8 mouse cellular contexts compared by ENCODE assay signal in the genomic region with DNA sequence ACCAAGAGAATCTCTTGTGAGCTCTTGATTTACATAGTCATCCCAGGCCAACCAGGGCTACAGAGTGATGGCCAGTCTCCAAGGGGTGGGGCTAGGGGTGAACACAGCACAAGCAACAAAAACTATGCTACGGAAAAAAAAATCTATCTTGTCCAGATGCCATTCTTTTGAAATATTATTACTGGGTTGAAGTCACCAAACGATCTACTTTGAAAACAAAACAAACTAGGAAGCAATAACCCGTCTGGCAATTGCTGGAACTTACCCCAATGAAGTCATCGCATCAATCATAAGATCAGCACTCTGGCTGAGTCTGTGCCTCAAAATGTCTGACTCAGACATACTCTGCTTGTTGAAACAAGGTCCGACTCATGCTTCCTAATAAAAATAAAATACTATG. TPM values are rescaled to one million over a fixed set of nuclear protein-coding genes. Genes with fewer than 3 reads are reported as not detected.
A peak's percentile ranks its signal among the peaks of the same experiment; 100 is the strongest.
DNase-seq lines count a peak whose midpoint lies in the region; ATAC-seq and TF ChIP-seq lines count a peak whose summit lies in the region.

No protein-coding gene starts in this region.

- no peak for TF ChIP-seq CTCF in G1E (IDR thresholded peaks at IDR 0.05; ENCODE audit: low read depth, low read length)
- TF ChIP-seq CTCF in bone marrow macrophage, adult 2 months (IDR thresholded peaks at IDR 0.05; ENCODE audit: low read depth, low read length), result no peak
- no peak for TF ChIP-seq CTCF in heart, postnatal 0 days (IDR thresholded peaks at IDR 0.05; ENCODE audit: low read depth)
- TF ChIP-seq CTCF in liver, postnatal 0 days (IDR thresholded peaks at IDR 0.05; ENCODE audit: low read depth), result no peak

- 6% methylated on average over 5 of the region's 5 CpGs for WGBS in heart, postnatal 0 days
- WGBS in liver, postnatal 0 days (ENCODE audit: insufficient replicate concordance), result 10% methylated on average over 5 of the region's 5 CpGs
- 13% methylated on average over 5 of the region's 5 CpGs for WGBS in neural tube, embryonic 14.5 days

- H3K4me2 ChIP-seq in heart, postnatal 0 days (ENCODE audit: low read depth, low read length), result peak overlapping the region; percentile 94
- peak overlapping the region; percentile 94 for H3K4me2 ChIP-seq in liver, postnatal 0 days (ENCODE audit: low read depth, low read length)
- peak overlapping the region; percentile 99 for H3K4me2 ChIP-seq in neural tube, embryonic 14.5 days (ENCODE audit: low read depth, low read length)

- no peaks in the 10 kb centered on the region for H3K9me3 ChIP-seq in G1E (replicated peaks)
- no peaks in the 10 kb centered on the region for H3K9me3 ChIP-seq in heart, postnatal 0 days (replicated peaks; ENCODE audit: control insufficient read depth, low read length)
- no peaks in the 10 kb centered on the region for H3K9me3 ChIP-seq in liver, postnatal 0 days (ENCODE audit: low read length)
- H3K9me3 ChIP-seq in neural tube, embryonic 14.5 days (ENCODE audit: control insufficient read depth, low read length), result no peaks in the 10 kb centered on the region

- no peak for ATAC-seq in G1E (ENCODE audit: extremely low read depth, insufficient number of reproducible peaks, low FRiP score, poor library complexity, severe bottlenecking)
- ATAC-seq in heart, postnatal 0 days (ENCODE audit: insufficient read depth, low read depth), result peak; percentile 34; the same call in 1 of the 2 replicates
- peak; percentile 23 for ATAC-seq in liver, postnatal 0 days
- ATAC-seq in neural tube, embryonic 14.5 days (ENCODE audit: low read depth), result no peak
- ATAC-seq in inflammation-experienced regulatory T-cells, adult 6 months, result no peak

- H3K9ac ChIP-seq in heart, postnatal 0 days (replicated peaks; ENCODE audit: low read depth, low read length), result peak overlapping the region; percentile 92
- peak overlapping the region; percentile 87 for H3K9ac ChIP-seq in liver, postnatal 0 days (replicated peaks)
- peak overlapping the region; percentile 95 for H3K9ac ChIP-seq in neural tube, embryonic 14.5 days (replicated peaks; ENCODE audit: low read depth, low read length)

- TF ChIP-seq POLR2A in bone marrow macrophage, adult 2 months (IDR thresholded peaks at IDR 0.05; ENCODE audit: borderline replicate concordance, low read depth, low read length), result no peak

- no peak; the same call in 1 of the 2 replicates for TF ChIP-seq EP300 in heart, postnatal 0 days (IDR thresholded peaks at IDR 0.05; ENCODE audit: low read depth)
- TF ChIP-seq EP300 in liver, postnatal 0 days (IDR thresholded peaks at IDR 0.05; ENCODE audit: low read depth), result no peak

- peaks cover 25% of the 10 kb centered on the region for H3K4me1 ChIP-seq in G1E (ENCODE audit: insufficient read depth, low read depth, low read length)
- peaks cover 7% of the 10 kb centered on the region for H3K4me1 ChIP-seq in bone marrow macrophage, adult 2 months (ENCODE audit: control insufficient read depth, insufficient read depth, low read length)
- peaks cover 22% of the 10 kb centered on the region for H3K4me1 ChIP-seq in heart, postnatal 0 days (ENCODE audit: control insufficient read depth, insufficient read depth)
- peaks cover 22% of the 10 kb centered on the region for H3K4me1 ChIP-seq in liver, postnatal 0 days (ENCODE audit: insufficient read depth)
- H3K4me1 ChIP-seq in neural tube, embryonic 14.5 days (ENCODE audit: control insufficient read depth, insufficient read depth, low read length), result peaks cover 25% of the 10 kb centered on the region

- H3K27ac ChIP-seq in bone marrow macrophage, adult 2 months (ENCODE audit: insufficient read depth, low read depth, low read length), result peak overlapping the region; percentile 100
- peak overlapping the region; percentile 99 for H3K27ac ChIP-seq in heart, postnatal 0 days (ENCODE audit: low read depth)
- H3K27ac ChIP-seq in liver, postnatal 0 days (ENCODE audit: low read depth), result peak overlapping the region; percentile 99
- H3K27ac ChIP-seq in neural tube, embryonic 14.5 days (ENCODE audit: low read depth, low read length), result peak overlapping the region; percentile 100

- peak overlapping the region; percentile 80; the same call in 1 of the 2 replicates for H3K4me3 ChIP-seq in G1E (ENCODE audit: low read depth, low read length)
- peak overlapping the region; percentile 79 for H3K4me3 ChIP-seq in bone marrow macrophage, adult 2 months (ENCODE audit: insufficient read depth, low read length)
- peak overlapping the region; percentile 77 for H3K4me3 ChIP-seq in heart, postnatal 0 days (ENCODE audit: low read depth, low read length)
- peak overlapping the region; percentile 85 for H3K4me3 ChIP-seq in liver, postnatal 0 days (ENCODE audit: low read depth, low read length)
- peak overlapping the region; percentile 77 for H3K4me3 ChIP-seq in neural tube, embryonic 14.5 days (ENCODE audit: low read depth, low read length)

- peaks cover 18% of the 10 kb centered on the region for H3K36me3 ChIP-seq in G1E (replicated peaks)
- H3K36me3 ChIP-seq in heart, postnatal 0 days (replicated peaks; ENCODE audit: control insufficient read depth, insufficient read depth, low read length), result peaks cover 18% of the 10 kb centered on the region
- peaks cover 19% of the 10 kb centered on the region for H3K36me3 ChIP-seq in liver, postnatal 0 days (replicated peaks; ENCODE audit: insufficient read depth, low read length)
- peaks cover 10% of the 10 kb centered on the region for H3K36me3 ChIP-seq in neural tube, embryonic 14.5 days (ENCODE audit: control insufficient read depth, insufficient read depth, low read length)

- peak; percentile 25 for DNase-seq in G1E (ENCODE audit: low spot score)
- peak; percentile 72 for DNase-seq in fat pad, adult 2 months (ENCODE audit: extremely low read depth, low read depth, low spot score)
- peak; percentile 74 for DNase-seq in heart, postnatal 0 days (ENCODE audit: low spot score)
- DNase-seq in kidney, postnatal 36 days, result peak; percentile 86 to 89
- peak; percentile 68 for DNase-seq in liver, postnatal 0 days

- H3K27me3 ChIP-seq in G1E (ENCODE audit: insufficient read depth, low read length), result no peaks in the 10 kb centered on the region
- no peaks in the 10 kb centered on the region for H3K27me3 ChIP-seq in heart, postnatal 0 days (ENCODE audit: control insufficient read depth, insufficient read depth, low read length)
- no peaks in the 10 kb centered on the region for H3K27me3 ChIP-seq in liver, postnatal 0 days (ENCODE audit: insufficient read depth, low read length)
- no peaks in the 10 kb centered on the region for H3K27me3 ChIP-seq in neural tube, embryonic 14.5 days (ENCODE audit: control insufficient read depth, insufficient read depth, low read length)

RNA-seq across cellular contexts. Expression of a gene that starts 1.2 kb away (rescaled TPM):
- total RNA-seq in G1E (2014; fragmentation: Nextera tagmentation) (814 and 964 TPM in 2 replicates), G1E (2017) (1,083 and 1,103 TPM in 2 replicates)
- 1,429 and 2,208 TPM in 2 replicates for polyA plus RNA-seq in G1E (2012)
- 902 and 1,063 TPM in 2 replicates for polyA plus RNA-seq in bone marrow macrophage, adult 2 months (2012; ENCODE audit: insufficient read depth, insufficient read length, missing spikeins)
- total RNA-seq in heart, postnatal 0 days (2014; rRNA removed; ENCODE audit: low replicate concordance), result 704 and 828 TPM in 2 replicates
- polyA plus RNA-seq in heart, postnatal 0 days (2015; fragmentation: Nextera tagmentation; extraction: Ambion mirVana), result 1,871 and 2,053 TPM in 2 replicates
- 1,161 and 1,214 TPM in 2 replicates for polyA plus RNA-seq in liver, postnatal 0 days (2015; fragmentation: Nextera tagmentation; extraction: Ambion mirVana)
- polyA plus RNA-seq in neural tube, embryonic 14.5 days (2014; fragmentation: Nextera tagmentation; extraction: Ambion mirVana), result 4,516 and 4,600 TPM in 2 replicates
- 1,000 to 10,000 TPM; 5,207 to 7,023 (median 5,768) TPM for polyA plus RNA-seq in inflammation-experienced regulatory T-cells, adult 6 months (2017; shearing (Covaris generic))

RNA-seq across cellular contexts. Expression of a gene that starts 10.7 kb away (rescaled TPM):
- total RNA-seq in G1E (2014; fragmentation: Nextera tagmentation) (111 and 131 TPM in 2 replicates), G1E (2017) (67.5 and 81.9 TPM in 2 replicates)
- 191 and 202 TPM in 2 replicates for polyA plus RNA-seq in G1E (2012)
- polyA plus RNA-seq in bone marrow macrophage, adult 2 months (2012; ENCODE audit: insufficient read depth, insufficient read length, missing spikeins), result 6.2 and 8.5 TPM in 2 replicates
- 19.1 and 111 TPM in 2 replicates for total RNA-seq in heart, postnatal 0 days (2014; rRNA removed; ENCODE audit: low replicate concordance)
- polyA plus RNA-seq in heart, postnatal 0 days (2015; fragmentation: Nextera tagmentation; extraction: Ambion mirVana), result 13.1 and 14.6 TPM in 2 replicates
- polyA plus RNA-seq in liver, postnatal 0 days (2015; fragmentation: Nextera tagmentation; extraction: Ambion mirVana), result 9.8 and 14.0 TPM in 2 replicates
- 56.3 and 73.1 TPM in 2 replicates for polyA plus RNA-seq in neural tube, embryonic 14.5 days (2014; fragmentation: Nextera tagmentation; extraction: Ambion mirVana)
- 1 to 10 TPM in 1 of 3 experiments, under 1 TPM in 1, not detected in 1; 0.40 to 2.0 TPM for polyA plus RNA-seq in inflammation-experienced regulatory T-cells, adult 6 months (2017; shearing (Covaris generic))

RNA-seq across cellular contexts. Expression of a gene that starts 24.5 kb away (rescaled TPM):
- total RNA-seq in G1E (2014; fragmentation: Nextera tagmentation) (50.2 and 67.3 TPM in 2 replicates), G1E (2017) (48.4 and 49.9 TPM in 2 replicates)
- 17.4 and 22.5 TPM in 2 replicates for polyA plus RNA-seq in G1E (2012)
- polyA plus RNA-seq in bone marrow macrophage, adult 2 months (2012; ENCODE audit: insufficient read depth, insufficient read length, missing spikeins), result 107 and 114 TPM in 2 replicates
- 6.4 and 7.7 TPM in 2 replicates for total RNA-seq in heart, postnatal 0 days (2014; rRNA removed; ENCODE audit: low replicate concordance)
- polyA plus RNA-seq in heart, postnatal 0 days (2015; fragmentation: Nextera tagmentation; extraction: Ambion mirVana), result 2.6 and 3.0 TPM in 2 replicates
- polyA plus RNA-seq in liver, postnatal 0 days (2015; fragmentation: Nextera tagmentation; extraction: Ambion mirVana), result 4.7 and 5.4 TPM in 2 replicates
- 25.1 and 25.8 TPM in 2 replicates for polyA plus RNA-seq in neural tube, embryonic 14.5 days (2014; fragmentation: Nextera tagmentation; extraction: Ambion mirVana)
- polyA plus RNA-seq in inflammation-experienced regulatory T-cells, adult 6 months (2017; shearing (Covaris generic)), result 100 to 1,000 TPM in 1 of 3 experiments, 10 to 100 TPM in 2; 73.0 to 108 (median 73.7) TPM

Comparison
In these comparisons a context has a peak if more than half of its experiments do, and no peak if none do; other contexts are left out.
1. ATAC-seq: peak in heart, postnatal 0 days (single experiment) and liver, postnatal 0 days (single experiment); none in G1E (single experiment), neural tube, embryonic 14.5 days (single experiment) and inflammation-experienced regulatory T-cells, adult 6 months (single experiment).
2. DNase-seq: peak in every context shown above with its lines; median percentile 88 in kidney, postnatal 36 days; 74 in heart, postnatal 0 days; 72 in fat pad, adult 2 months; 68 in liver, postnatal 0 days; 25 in G1E.
3. Peak in every context shown above with its lines, with median percentiles within 50 percentile points of each other: H3K4me3 ChIP-seq, H3K27ac ChIP-seq, H3K4me2 ChIP-seq and H3K9ac ChIP-seq.